Mouse (Mus musculus) myocyte (in vitro differentiated cells): ENCODE measurements around the gene Grtp1.

Experiments
- MAX ChIP-seq: IDR thresholded peaks from one replicate; pipeline ENCODE4 v1.6.1; 2011; ENCODE audit warnings: low read depth, mild to moderate bottlenecking, control low read depth
- MYOG ChIP-seq, 3 experiments: IDR thresholded peaks; one replicate each; pipeline ENCODE4 v1.6.1; 2011; ENCODE audit warnings: control low read depth in 2 of 3, low read depth in 2 of 3, mild to moderate bottlenecking in 2 of 3; ENCODE audit not compliant: insufficient read length in 2 of 3, control insufficient read depth in 1 of 3, insufficient read depth in 1 of 3
- POLR2AphosphoS2 ChIP-seq: IDR thresholded peaks from one replicate; pipeline ENCODE4 v1.6.1; 2011; ENCODE audit warnings: low read depth, control low read depth; ENCODE audit not compliant: insufficient read length
- USF1 ChIP-seq: IDR thresholded peaks from one replicate; pipeline ENCODE4 v1.6.1; 2011; ENCODE audit warnings: low read depth, mild to moderate bottlenecking, control low read depth, moderate library complexity

- TF ChIP-seq MAX (no peak), POLR2AphosphoS2 (no peak), USF1 (no peak), MYOG (IDR thresholded peaks at IDR 0.05; ENCODE audit: control insufficient read depth in 1 of 3, insufficient read depth in 1 of 3, insufficient read length in 2 of 3, low read depth in 2 of 3) (no peak)
Observed at GRCm38 (mm10) chr8:13124897-13125296, 75.5 kb downstream of the Grtp1 start.
